Mouse (Mus musculus) left cerebral cortex, adult 2 months (tissue): Measurements from ENCODE around the gene Ikzf1. TPM values are rescaled to one million over a fixed set of nuclear protein-coding genes. Genes with fewer than 3 reads are reported as not detected.
A peak's percentile ranks its signal among the peaks of the same experiment; 100 is the strongest.

Experiments
- DNase-seq, 2 experiments: peaks; one replicate each; pipeline ENCODE4 v3.0.0; 2021 to 2022; ENCODE audit warnings: low spot score in 2 of 2, mixed read lengths in 1 of 2; ENCODE audit errors: extremely low spot score in 1 of 2
- H3K27ac ChIP-seq: fragments of 200-600 bp; 2 replicates; pipeline ENCODE4 v1.8.1; 2022
- H3K4me3 ChIP-seq: fragments of 200-600 bp; 2 replicates; pipeline ENCODE4 v1.8.1; 2022
- CTCF ChIP-seq: fragments of 200-600 bp; IDR thresholded peaks from 2 replicates; pipeline ENCODE4 v1.8.1; 2022; ENCODE audit warnings: antibody characterized with exemption, mild to moderate bottlenecking, moderate library complexity
- intact Hi-C: fragments of 180-260 bp; cut with DNase I; formaldehyde crosslinking; loops from one replicate; pipeline ENCODE4 v1.15.1; 2025
- total RNA-seq, 2 experiments: library from RNA; stranded (reverse); gene quantifications; 2 replicates each; pipeline ENCODE4 v1.2.3; 2021

The Ikzf1 gene
- total RNA-seq, 2 experiments from 2014 or later: 2.8 to 3.5 TPM

DNA sequence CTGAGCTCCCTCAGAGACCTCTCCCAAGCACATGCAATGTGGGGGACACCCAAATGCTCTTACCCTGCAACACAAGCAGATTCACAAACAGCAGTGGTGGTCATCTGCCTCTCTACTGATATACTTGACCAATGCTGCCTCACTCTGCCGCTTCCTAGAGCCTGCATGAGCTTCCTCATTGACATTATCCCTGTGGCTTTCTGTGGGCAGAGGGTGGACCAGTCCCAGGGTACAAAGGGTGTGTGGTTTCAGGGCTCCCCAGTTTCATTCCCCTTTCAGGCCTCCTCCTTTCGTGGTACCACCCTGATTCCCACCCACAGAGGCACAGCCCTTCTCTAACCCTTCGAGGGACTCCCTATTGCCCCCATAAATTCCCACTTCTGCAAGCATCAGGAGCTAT, 92.4 kb downstream of the Ikzf1 start:
- no peak overlapping the region for H3K27ac ChIP-seq
- H3K4me3 ChIP-seq: no peak overlapping the region
- no peak for TF ChIP-seq CTCF
- DNase-seq: no peak
- intact Hi-C loops: no loop called here

DNA sequence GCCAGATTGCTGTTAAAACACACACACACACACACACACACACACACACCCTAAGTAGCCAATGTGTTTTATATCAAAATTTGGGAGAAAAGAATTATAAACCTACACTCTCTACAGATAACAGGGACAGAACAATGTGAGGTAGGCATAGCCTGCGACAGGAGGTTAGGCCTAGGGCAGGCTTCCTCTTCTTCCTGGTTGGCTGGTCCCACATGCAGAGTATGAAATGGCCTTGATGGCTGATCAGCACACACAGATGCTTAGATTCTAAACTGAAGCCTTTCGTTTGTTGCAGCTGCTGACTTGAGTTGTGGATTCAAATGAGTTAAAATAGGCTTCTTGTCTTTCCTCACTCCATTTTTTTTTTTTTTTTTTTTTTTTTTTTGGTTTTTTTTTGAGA, 93.0 kb downstream of the Ikzf1 start:
- intact Hi-C loops: no loop called here
- no peak for TF ChIP-seq CTCF
- DNase-seq: no peak
- no peak overlapping the region for H3K27ac ChIP-seq
- H3K4me3 ChIP-seq: no peak overlapping the region

DNA sequence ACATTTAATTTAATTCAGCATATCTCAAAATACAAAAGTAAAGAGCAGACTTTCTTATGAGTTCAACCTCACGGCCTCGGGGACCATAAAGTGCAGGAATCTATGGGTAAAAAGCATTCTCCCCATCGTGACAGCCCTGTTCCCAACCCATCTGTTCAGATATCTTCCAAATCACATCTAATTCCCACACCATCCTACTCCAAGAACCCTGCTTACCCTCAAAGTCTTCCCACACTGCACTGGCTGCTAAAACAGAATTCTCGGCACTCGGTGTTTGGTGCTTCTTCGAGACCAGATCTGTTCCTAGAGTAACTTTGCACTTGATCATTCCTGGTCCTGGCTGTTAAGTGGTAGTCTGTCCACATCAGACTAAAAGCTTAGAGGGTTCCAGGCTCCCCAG, 93.5 kb downstream of the Ikzf1 start:
- intact Hi-C loops: no loop called here
- TF ChIP-seq CTCF: no peak
- Histone ChIP-seq H3K4me3 (no peak overlapping the region), H3K27ac (no peak overlapping the region)
- no peak for DNase-seq

DNA sequence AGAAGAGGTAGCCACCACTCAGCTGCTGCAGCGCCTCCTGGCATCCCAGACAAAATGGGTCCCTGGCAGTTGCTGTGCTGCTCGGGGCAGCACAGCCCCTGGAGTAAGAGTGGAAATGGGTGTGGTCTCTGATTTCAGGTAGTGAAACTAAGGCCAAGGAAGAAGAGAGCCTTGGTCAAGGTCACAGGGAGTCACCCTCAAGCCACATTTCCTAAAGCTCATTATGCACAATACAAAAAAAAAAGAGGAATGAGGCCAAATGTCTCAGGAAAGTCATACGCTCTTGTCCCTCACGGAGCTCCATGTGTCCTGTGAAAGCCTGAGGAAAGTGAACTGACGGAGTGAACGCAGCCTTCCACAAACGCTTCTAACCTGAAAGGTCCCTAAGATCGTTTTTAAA, 96.9 kb downstream of the Ikzf1 start:
- intact Hi-C loops: no loop called here
- no peak for TF ChIP-seq CTCF

DNA sequence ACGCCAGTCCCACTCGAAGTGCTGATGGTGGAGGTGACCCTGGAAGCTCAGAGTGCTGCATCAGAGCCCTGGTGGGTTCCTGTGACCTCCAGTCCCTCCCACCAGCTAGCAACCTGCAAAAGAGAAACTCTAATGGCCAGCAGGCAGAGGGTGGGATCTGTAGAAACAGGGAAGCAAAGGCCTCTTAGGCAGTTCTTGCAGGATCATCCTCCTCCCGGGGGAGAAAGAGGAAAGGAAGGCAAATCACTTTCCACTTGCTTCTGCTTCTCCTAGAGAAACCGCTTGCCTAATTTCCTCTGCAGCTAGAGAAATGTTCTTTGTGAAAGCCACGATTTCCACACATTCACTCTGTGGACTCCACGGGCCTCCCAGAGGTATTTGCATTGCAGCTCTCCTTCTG, 100.7 kb downstream of the Ikzf1 start:
- no peak for TF ChIP-seq CTCF
- no peak for DNase-seq
- no peak overlapping the region for H3K4me3 ChIP-seq
- intact Hi-C loops: no loop called here
- H3K27ac ChIP-seq: no peak overlapping the region

More for the DNA sequence above, 96.9 kb downstream of the Ikzf1 start:
- no peak for DNase-seq
- H3K4me3 ChIP-seq: no peak overlapping the region
- no peak overlapping the region for H3K27ac ChIP-seq

DNA sequence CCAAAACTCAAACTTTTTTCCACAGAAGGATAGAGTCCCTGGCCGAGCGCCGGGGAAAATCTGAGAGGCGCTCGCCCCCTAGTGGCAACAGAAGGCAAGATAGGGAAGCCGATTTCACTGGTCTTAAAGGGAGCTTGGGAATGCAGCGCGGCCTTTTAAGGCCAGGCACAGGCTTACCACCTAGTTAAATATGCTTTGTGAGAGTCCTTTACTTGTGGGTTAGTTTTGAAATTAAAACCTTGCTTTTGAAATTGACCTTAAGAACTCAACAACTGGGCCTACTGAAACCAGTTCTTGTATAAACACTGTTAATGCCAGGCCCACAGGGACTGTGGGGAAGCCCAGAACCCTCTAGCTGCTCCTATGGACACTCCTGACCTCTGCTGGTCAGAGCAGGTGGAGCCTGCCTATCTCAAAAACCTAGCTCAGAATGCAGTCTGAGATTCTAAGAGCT, 103.7 kb downstream of the Ikzf1 start:
- no peak overlapping the region for H3K4me3 ChIP-seq
- intact Hi-C loops: loop anchor here (1.0 to 2.0 kb wide), 3 partner anchors 231 to 327 kb away; no protein-coding TSS in a partner anchor
- TF ChIP-seq CTCF: peak; percentile 78
- no peak overlapping the region for H3K27ac ChIP-seq
- peak; percentile 70 to 80 for DNase-seq

DNA sequence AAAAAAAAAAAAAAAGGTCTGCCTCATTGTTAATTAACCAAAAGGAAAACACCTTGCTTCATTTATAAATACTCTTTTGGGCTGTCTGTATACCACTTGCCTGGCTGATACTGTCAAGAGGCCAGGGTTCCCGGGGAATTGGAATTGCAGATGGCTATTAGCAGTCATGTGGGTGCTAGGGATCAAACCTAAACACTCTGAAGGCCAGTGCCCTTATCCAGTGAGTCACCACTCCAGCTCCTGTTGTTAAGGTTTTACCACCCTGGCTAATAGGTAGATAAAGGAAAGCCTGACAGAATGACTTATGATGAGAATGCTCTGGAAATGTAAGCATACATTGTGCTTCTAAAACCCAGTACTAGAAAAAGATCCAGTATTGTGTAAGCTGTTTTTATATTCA, 109.8 kb downstream of the Ikzf1 start:
- H3K4me3 ChIP-seq: no peak overlapping the region
- H3K27ac ChIP-seq: no peak overlapping the region
- intact Hi-C loops: no loop called here
- TF ChIP-seq CTCF: no peak
- no peak for DNase-seq

DNA sequence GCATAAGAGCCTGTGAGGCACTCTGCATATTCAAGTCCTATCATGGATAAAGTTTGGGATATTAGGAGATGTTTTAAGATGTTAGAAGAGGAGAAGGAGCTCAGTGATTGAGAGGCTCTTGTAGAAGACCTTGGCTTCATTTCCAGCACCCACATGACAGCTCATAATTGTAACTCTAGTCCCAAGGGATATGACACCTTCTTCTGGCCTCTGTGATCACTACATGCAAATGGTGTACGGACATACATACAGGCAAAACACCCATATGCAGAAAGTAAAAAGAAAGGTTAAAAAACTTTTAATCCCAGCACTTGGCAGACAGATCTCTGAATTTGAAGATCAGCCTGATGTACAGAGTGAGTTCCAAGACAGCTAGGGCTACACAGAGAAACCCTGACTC, 113.9 kb downstream of the Ikzf1 start:
- TF ChIP-seq CTCF: no peak
- Histone ChIP-seq H3K4me3 (no peak overlapping the region), H3K27ac (no peak overlapping the region)
- intact Hi-C loops: no loop called here
- no peak for DNase-seq

DNA sequence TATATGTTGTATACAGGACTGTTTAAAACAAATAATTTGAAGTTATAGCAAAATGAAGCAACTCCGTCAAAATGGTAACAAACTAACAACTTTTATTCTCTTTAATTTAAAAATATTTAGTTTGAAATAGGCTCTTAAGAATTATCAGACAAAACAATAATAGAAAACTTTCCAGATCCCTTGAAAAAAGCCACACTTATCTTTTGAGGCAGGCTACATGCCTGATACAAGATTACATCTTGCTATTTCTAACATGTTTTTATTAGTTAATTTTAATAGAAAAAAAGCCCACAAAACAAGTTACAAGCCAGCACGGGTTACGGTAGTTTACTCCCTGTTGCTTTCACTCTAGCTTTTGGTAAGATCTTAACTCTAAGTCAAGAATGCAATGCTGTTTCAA, 115.5 kb downstream of the Ikzf1 start:
- H3K4me3 ChIP-seq: no peak overlapping the region

DNA sequence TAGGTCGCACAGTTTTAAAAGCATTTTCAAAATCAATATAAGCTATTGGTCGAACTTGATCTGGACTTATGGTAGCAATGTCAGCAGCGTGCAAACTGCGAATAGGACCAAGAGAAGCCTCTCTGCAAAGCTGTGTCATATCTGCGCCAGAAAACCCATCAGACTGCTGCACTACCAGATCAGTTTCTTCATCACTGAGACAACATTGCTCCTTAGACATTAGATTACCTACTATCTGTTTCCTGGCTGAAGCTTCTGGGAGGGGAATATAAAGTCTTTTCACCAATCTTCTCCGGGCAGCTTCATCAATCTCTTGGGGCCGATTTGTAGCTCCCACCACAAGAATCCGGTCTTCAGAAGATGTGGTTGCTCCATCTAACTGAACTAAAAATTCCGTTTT, 116.3 kb downstream of the Ikzf1 start:
- Histone ChIP-seq H3K27ac (no peak overlapping the region), H3K4me3 (no peak overlapping the region)
- intact Hi-C loops: no loop called here
- no peak for TF ChIP-seq CTCF
- DNase-seq: no peak

More for the DNA sequence above, 115.5 kb downstream of the Ikzf1 start:
- H3K27ac ChIP-seq: no peak overlapping the region
- no peak for TF ChIP-seq CTCF
- DNase-seq: no peak
- intact Hi-C loops: no loop called here

DNA sequence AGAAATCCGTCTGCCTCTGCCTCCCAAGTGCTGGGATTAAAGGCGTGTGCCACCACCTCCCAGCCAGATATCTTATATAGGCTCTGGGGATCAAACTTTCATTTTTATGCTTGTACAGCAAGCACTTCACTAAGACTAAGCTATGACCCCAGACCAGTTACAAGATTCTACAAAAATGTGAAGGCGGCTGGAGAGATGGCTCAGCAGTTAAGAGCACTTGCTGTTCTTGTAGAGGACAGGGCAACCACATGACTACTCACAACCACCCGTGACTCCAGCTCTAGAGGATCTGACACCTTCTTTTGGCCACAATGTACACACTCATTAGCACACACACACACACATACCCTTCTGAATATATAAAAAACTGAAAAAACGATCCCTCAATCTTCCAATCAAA, 119.6 kb downstream of the Ikzf1 start:
- no peak for TF ChIP-seq CTCF
- no peak for DNase-seq
- Histone ChIP-seq H3K27ac (no peak overlapping the region), H3K4me3 (no peak overlapping the region)
- intact Hi-C loops: no loop called here

DNA sequence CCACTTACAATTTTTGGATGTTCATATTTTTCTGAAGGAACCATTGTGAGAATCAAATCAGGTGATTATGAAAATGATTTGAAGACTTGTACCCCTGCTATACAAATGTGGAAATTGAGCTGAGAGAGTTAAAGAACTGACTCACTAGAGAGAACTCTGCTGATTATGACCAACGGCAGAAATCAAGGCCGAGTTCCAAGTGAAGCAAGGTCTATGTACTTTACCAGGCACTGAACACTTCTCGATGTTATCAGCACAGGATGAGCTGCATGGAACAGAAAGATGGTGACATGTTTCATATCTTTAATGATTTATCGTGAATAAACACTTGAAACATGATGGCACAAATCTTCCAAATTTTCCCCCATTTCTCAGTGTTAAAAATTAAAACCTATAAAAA, 121.1 kb downstream of the Ikzf1 start:
- H3K27ac ChIP-seq: no peak overlapping the region
- DNase-seq: no peak
- H3K4me3 ChIP-seq: no peak overlapping the region
- intact Hi-C loops: no loop called here
- no peak for TF ChIP-seq CTCF

DNA sequence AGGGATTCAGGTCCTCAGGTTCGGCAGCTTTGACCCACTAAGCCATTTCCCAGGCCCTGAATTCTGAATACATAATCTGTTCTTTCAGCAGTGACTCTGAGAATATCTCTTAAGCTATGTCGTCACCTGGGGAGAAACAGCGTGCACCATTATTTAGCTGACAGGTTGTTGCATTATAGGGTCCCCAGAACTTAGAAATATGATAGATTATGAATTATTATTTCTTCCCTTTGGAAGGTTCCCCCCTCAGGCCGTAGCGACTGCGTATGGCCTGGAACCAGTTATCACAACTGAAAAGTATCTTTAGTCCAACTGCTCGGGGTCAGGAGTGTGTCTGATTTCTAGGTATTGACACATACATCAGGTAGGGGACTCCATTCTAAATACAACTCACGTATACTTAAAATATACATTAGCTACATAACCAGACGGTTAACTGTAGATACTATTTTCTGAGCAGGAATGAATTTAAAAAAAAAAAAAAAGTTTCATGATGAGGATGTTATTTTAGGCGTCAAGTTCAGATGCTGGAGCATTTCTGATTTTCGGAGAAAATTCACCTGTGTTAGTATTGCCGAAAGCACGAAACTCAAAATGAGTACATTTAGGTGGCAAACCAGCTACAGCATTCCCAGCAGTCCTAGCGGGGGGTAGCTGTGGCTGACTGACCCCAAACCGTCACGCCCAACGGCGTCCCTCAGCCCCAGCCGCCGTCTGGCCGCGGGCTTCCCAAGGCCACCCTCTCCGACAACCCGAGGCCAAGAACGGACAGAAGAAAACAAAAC, 123.4 kb downstream of the Ikzf1 start:
- no peak for TF ChIP-seq CTCF
- peak overlapping the region; percentile 59 for H3K4me3 ChIP-seq
- DNase-seq: no peak
- H3K27ac ChIP-seq: no peak overlapping the region
- intact Hi-C loops: no loop called here
